Mouse (Mus musculus): ENCODE results near the gene Pde3a.

GRCm38 (mm10) chr6:141308451-141308850 is 59.4 kb downstream of the Pde3a start:
- no peak for TF ChIP-seq POLR2A (IDR thresholded peaks at IDR 0.05; ENCODE audit: insufficient read depth, low read depth, low read length)
- no peak for TF ChIP-seq CTCF (IDR thresholded peaks at IDR 0.05)
- TF ChIP-seq EP300 (IDR thresholded peaks at IDR 0.05; ENCODE audit: insufficient read depth, low read depth, low read length), result peak; percentile 54; the same call in 1 of the 2 replicates
